Mouse (Mus musculus) yolk sac, embryonic 10.5 days (tissue): ENCODE results near the gene Olfml2a.

Experiments used
- DNase-seq: peaks from one replicate; pipeline ENCODE4 v3.0.0-alpha.2; 2017; ENCODE audit warnings: low spot score

Gene Olfml2a

GRCm38 (mm10) chr2:38938007-38938406 lies 6.2 kb downstream of the Olfml2a start:
- no peak for DNase-seq

DNA sequence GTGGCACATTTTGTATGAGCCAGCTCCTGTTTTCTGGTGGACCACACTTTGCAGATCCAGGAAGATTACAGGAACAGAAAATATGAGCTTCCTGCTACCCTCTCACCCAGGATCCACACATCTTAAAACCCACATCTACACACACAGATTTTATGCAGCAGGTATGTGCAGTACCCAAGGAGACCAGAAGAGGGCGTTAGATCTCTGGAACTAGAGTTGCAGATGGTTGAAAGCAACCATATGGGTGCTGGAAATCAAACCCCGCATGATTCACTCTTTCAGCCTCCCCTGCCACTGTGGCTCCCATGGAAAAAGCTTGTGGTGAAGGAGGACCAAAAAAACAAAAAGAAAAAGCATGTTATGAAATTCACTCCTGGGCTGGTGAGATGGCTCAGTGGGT lies 7.3 kb downstream of the Olfml2a start:
- no peak for DNase-seq

GRCm38 (mm10) chr2:38941426-38941825 lies 9.6 kb downstream of the Olfml2a start:
- DNase-seq: no peak

DNA sequence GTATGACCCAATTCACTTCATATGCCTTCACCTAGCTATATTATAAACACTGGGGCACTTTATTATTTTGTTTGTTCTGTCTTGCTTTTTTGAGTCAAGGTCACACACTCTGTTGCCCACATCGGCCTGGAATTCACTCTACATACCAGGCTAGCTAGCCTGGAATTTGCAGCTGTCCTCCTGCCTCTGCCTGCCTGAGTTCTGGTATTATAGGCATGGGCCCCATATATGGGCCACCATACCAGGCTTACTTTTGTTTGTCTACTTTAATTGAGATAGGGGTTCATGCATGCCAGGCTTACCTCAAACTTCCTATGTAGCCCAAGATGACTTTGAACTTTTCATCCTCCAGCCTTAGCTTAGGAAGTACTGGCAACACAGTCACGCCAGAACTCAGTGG lies 10.1 kb downstream of the Olfml2a start:
- no peak for DNase-seq

DNA sequence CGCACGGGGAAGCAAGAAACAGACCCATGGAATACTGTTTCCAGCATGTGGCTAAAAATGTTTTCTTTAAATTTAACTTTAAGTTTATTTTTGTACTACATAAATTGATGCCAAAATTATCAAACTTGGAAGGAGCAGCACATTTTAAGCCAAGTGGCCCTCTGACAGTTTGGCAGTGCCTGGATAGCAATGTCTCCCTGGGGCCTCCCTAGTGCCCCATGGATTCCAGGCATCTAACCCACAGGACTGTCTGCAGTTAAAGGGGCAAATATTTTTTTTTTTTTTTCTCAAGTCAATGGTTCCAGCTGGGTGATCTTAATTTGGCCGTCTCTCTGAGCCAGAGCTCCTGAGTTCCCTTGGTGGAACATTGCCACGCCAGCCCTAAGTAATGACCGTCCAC lies 11.4 kb downstream of the Olfml2a start:
- DNase-seq: no peak

- DNase-seq: no peak
Measured at GRCm38 (mm10) chr2:38943977-38944376, 12.2 kb downstream of the Olfml2a start.

DNA sequence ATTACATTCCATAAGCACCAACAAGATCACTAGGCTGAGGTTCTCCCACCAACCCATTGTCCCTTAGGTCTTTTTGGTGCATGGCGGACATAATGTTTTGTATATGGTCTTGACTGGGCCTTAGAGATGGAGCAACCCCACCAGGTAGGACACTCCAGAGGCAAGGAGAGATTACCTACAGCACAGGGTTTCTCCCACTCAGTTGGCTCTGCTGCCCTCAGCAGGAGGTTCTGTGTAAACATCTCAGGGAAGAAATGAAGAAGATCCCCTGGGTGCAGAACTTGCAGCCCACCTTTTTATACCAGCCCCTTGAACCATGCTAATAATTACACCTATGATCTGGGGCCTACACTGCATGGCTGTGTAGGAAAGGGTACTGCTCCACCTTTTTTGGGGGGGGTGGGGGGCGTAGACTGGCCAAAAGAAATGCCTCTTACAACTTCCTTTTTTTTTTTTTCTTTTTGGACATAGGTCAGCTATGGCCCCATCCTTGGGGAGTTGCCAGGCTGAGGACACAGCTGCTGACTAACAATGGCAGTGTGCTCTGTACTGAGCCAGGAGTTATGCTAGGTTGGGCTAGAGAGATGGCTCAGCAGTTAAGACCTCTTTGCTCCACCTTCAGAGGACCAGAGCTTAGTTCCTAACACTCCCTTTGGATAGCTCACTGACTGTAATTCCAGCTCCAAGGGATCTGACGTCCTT lies 12.8 kb downstream of the Olfml2a start:
- no peak for DNase-seq

DNA sequence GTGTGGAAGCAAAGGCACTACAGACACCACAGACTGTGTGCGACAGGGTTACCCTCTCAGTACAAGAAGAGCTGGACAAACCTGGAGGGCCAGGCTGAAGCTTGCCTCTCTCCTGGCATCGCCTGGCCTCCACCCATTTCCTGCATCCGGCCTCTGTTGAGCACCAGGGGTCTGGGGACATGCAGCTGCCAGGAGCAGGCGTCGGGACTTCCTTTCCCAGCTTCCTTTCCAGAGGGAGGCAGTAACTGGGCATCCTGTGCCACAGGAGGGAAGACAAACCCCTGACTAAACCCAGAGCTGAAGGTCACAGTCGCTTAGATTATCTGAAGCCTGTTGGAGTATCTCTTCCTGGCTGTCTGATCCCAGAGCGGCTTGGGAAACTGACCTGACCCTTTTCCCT lies 15.8 kb downstream of the Olfml2a start:
- no peak for DNase-seq

DNA sequence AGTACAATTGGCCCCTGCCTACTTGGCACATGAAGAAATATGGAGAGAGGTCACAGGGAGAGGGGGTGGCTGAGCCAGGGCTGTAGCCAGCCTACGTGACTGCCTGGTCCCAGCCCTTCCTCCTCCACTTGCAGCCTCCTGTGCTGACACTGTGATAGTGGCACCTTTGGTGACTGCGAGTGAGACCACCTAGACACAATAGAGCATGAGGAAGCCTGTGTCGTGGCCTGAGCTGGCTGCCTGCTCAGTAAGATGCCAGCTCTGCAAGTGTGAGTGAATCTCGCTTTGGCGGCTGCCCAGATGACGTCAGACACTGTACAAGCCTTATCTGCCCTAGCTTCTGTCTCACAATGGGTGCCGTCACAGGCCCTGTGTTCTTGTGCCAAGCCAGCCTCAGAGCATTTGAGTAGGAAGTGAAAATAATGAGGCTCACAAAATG lies 18.5 kb downstream of the Olfml2a start:
- DNase-seq: no peak

DNA sequence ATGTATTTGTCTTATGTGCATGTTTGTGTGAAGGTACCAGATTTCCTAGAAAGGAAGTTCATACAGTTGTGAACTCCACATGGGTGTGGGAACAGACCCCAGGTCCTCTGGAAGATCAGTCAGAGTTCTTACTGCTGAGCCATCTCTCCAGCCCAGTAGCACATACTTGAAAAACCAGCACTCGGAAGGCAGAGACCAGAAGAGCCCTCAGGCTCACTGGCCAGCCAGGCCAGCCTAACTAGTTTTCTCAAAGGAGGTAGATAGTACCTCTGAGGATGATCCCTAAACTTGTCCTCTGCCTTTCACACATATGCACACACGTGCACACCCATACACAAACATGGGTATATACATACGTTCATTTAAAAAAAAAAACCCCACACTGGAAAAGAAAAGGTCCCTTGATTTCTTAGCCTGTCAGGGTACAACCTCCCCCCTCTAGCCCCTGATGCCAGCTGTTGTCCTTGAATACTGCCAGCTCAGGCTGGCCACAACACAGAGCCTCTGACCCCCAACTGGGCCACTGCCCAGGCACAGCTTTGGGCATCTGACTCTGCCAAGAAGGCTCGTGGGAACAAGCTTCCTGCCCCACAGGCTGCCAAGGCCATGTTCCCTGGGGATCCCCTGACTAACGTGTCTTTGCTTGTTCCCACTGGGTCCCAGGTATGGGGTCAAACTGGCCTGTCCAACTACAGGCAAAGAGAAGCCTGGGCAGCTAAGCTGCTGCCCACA lies 21.5 kb downstream of the Olfml2a start:
- no peak for DNase-seq

GRCm38 (mm10) chr2:38956062-38956461 lies 24.3 kb downstream of the Olfml2a start:
- DNase-seq: no peak

DNA sequence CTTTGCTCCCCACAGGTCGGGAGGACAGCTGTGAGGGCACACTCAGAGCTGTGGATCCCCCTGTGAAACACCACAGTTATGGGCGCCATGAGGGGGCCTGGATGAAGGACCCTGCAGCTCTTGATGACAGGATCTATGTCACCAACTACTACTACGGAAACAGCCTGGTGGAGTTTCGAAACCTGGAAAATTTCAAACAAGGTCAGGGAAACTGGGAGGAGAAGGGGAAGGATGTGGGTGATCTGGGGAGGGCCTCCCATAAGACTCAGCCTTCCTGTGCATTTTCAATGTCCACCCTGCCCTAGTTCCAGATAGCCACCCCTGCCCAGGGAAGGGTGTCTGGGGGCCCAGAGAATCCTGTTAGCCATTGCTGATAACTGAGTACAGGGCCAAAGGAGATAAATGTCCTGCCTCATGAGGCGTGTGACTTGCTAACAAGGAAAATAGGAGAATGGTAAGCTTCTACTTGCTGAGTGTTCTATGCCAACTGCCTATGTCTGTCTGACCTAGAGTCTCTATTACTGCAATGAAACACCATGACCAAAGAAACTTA lies 26.0 kb downstream of the Olfml2a start:
- no peak for DNase-seq

GRCm38 (mm10) chr2:38964198-38964597 lies 32.4 kb downstream of the Olfml2a start:
- no peak for DNase-seq

GRCm38 (mm10) chr2:38969650-38970049 lies 37.9 kb downstream of the Olfml2a start:
- DNase-seq: no peak

DNA sequence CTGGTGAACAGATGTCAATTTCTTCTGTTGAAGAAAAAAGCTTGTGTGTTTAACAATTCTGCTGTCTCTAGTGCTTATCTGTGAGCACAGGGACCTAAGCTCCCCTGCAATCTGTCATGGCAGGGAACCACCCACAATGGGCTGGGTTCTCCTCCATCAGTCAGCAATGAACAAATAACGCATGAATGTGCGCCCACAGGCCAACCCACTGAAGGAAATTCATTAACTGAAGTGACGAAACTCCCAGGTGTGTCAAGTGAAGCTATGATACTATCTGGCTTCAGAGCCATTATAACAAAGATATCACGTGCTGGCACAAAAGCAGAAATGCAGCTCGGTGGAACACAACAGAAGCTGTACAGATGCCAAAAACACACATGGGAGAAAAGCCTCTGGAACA lies 38.3 kb downstream of the Olfml2a start:
- DNase-seq: no peak

DNA sequence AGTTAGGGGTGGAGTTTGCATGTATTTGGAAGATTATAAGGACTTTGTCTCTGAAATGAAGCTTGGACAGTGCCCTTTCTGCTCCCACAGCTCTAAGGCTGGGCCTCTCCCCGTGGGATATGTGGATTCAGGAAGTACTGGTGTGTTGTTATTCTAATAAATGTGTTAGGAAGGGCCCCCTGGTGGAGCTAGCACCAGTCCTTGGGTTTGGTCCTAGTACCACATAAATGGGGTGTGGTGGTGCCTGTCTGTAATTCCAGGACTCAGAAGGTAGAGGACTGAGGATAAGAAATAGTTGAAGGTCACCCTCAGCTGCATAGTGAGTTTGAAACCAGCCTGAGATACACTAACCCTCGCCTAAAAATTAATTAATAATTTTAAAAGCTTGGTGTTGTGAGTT lies 41.4 kb downstream of the Olfml2a start:
- no peak for DNase-seq

- DNase-seq: no peak
Measured at GRCm38 (mm10) chr2:38973701-38974100, 41.9 kb downstream of the Olfml2a start.

GRCm38 (mm10) chr2:38974171-38974570 lies 42.4 kb downstream of the Olfml2a start:
- DNase-seq: no peak

- no peak for DNase-seq
Measured at GRCm38 (mm10) chr2:38975181-38975580, 43.4 kb downstream of the Olfml2a start.

- DNase-seq: no peak
Measured at GRCm38 (mm10) chr2:38975941-38976805, 44.4 kb downstream of the Olfml2a start.

GRCm38 (mm10) chr2:38977837-38978236 lies 46.1 kb downstream of the Olfml2a start:
- DNase-seq: no peak

GRCm38 (mm10) chr2:38983456-38983855 lies 51.7 kb downstream of the Olfml2a start:
- DNase-seq: no peak
